Mouse (Mus musculus): ENCODE data around the gene Ttll8.

Ttll8 gene

GRCm38 (mm10) chr15:88860781-88861180 is 93.4 kb downstream of the Ttll8 start:
- DNase-seq (ENCODE audit: low spot score in 2 of 2), result no peak

- no peak for DNase-seq (ENCODE audit: low spot score in 2 of 2)
Observed at GRCm38 (mm10) chr15:88859206-88859970, 94.8 kb downstream of the Ttll8 start.

GRCm38 (mm10) chr15:88858707-88859106 is 95.5 kb downstream of the Ttll8 start:
- DNase-seq (ENCODE audit: low spot score in 2 of 2), result no peak

GRCm38 (mm10) chr15:88858141-88858541 is 96.1 kb downstream of the Ttll8 start:
- DNase-seq (ENCODE audit: low spot score in 2 of 2), result no peak

- no peak for DNase-seq (ENCODE audit: low spot score in 2 of 2)
Observed at GRCm38 (mm10) chr15:88857361-88857760, 96.9 kb downstream of the Ttll8 start.

GRCm38 (mm10) chr15:88856613-88857012 is 97.6 kb downstream of the Ttll8 start:
- DNase-seq (ENCODE audit: low spot score in 2 of 2), result no peak

GRCm38 (mm10) chr15:88855896-88856417 is 98.3 kb downstream of the Ttll8 start:
- DNase-seq (ENCODE audit: low spot score in 2 of 2), result no peak

GRCm38 (mm10) chr15:88854969-88855830 is 99.0 kb downstream of the Ttll8 start:
- DNase-seq (ENCODE audit: low spot score in 2 of 2), result no peak

GRCm38 (mm10) chr15:88854119-88854968 is 99.9 kb downstream of the Ttll8 start:
- DNase-seq (ENCODE audit: low spot score in 2 of 2), result no peak

- no peak for DNase-seq (ENCODE audit: low spot score in 2 of 2)
Observed at GRCm38 (mm10) chr15:88853106-88853505, 101.1 kb downstream of the Ttll8 start.

- DNase-seq (ENCODE audit: low spot score in 2 of 2), result no peak
Observed at GRCm38 (mm10) chr15:88851507-88852149, 102.6 kb downstream of the Ttll8 start.

- DNase-seq (ENCODE audit: low spot score in 2 of 2), result no peak
Observed at GRCm38 (mm10) chr15:88851076-88851475, 103.1 kb downstream of the Ttll8 start.

- peak; percentile 84 to 87 for DNase-seq (ENCODE audit: low spot score in 2 of 2)
Observed at GRCm38 (mm10) chr15:88850146-88850826, 103.9 kb downstream of the Ttll8 start.

GRCm38 (mm10) chr15:88849621-88850020 is 104.6 kb downstream of the Ttll8 start:
- no peak for DNase-seq (ENCODE audit: low spot score in 2 of 2)

- DNase-seq (ENCODE audit: low spot score in 2 of 2), result no peak
Observed at GRCm38 (mm10) chr15:88848661-88849060, 105.6 kb downstream of the Ttll8 start.

- no peak for DNase-seq (ENCODE audit: low spot score in 2 of 2)
Observed at GRCm38 (mm10) chr15:88844966-88845365, 109.3 kb downstream of the Ttll8 start.

- peak in 1 of 2 experiments; percentile 43 for DNase-seq (ENCODE audit: low spot score in 2 of 2)
Observed at GRCm38 (mm10) chr15:88843486-88844097, 110.6 kb downstream of the Ttll8 start.

- DNase-seq (ENCODE audit: low spot score in 2 of 2), result no peak
Observed at GRCm38 (mm10) chr15:88842300-88842673, 111.9 kb downstream of the Ttll8 start.

- DNase-seq (ENCODE audit: low spot score in 2 of 2), result no peak
Observed at GRCm38 (mm10) chr15:88841580-88842299, 112.5 kb downstream of the Ttll8 start.

All from right cerebral cortex, postnatal 36 days (tissue).